Mouse (Mus musculus) lung, adult 2 months (tissue): Measurements from ENCODE around the gene Slc4a4. TPM values are rescaled to one million over a fixed set of nuclear protein-coding genes. Genes with fewer than 3 reads are reported as not detected.
"Not testable (repeated sequence)": the region's sequence is repeated elsewhere in the genome, so short reads cannot be mapped to it uniquely, and the experiment has no call there.

ENCODE experiments used
- DNase-seq: peaks from one replicate; pipeline ENCODE4 v3.0.0; 2022
- H3K4me1 ChIP-seq: fragments of 200-500 bp; 2 replicates; pipeline ENCODE4 v1.6.1; 2011; ENCODE audit warnings: low read length; ENCODE audit not compliant: control insufficient read depth, insufficient read depth
- H3K4me3 ChIP-seq: fragments of 200-500 bp; replicated peaks from 2 replicates; pipeline ENCODE3; 2011; ENCODE audit warnings: low read depth, mild to moderate bottlenecking, control low read depth, low read length; ENCODE audit errors: extremely low read depth
- CTCF ChIP-seq: fragments of 200-500 bp; IDR thresholded peaks from 2 replicates; pipeline ENCODE4 v1.5.1; 2011; ENCODE audit warnings: mild to moderate bottlenecking, low read length, control low read depth; ENCODE audit not compliant: insufficient read depth
- POLR2A ChIP-seq: fragments of 200-500 bp; IDR thresholded peaks from 2 replicates; pipeline ENCODE4 v1.6.1; 2011; ENCODE audit warnings: low read depth, mild to moderate bottlenecking, control low read depth, low read length, borderline replicate concordance; ENCODE audit errors: extremely low read depth
- WGBS: fragments of 180-500 bp; shearing (Covaris S2); methylation state at CpG from one replicate; pipeline ENCODE4 v1.1.7; 2018; 5-methylcytosine and 5-hydroxymethylcytosine counted together
- polyA plus RNA-seq: library from polyadenylated mRNA; depleted of rRNA; stranded (reverse); fragments of >200 nt; gene quantifications from 2 replicates; pipeline ENCODE4 v1.2.3, GENCODE M21; 2012

Gene Slc4a4
- polyA plus RNA-seq, 1 experiment, result 4.8 TPM

DNA sequence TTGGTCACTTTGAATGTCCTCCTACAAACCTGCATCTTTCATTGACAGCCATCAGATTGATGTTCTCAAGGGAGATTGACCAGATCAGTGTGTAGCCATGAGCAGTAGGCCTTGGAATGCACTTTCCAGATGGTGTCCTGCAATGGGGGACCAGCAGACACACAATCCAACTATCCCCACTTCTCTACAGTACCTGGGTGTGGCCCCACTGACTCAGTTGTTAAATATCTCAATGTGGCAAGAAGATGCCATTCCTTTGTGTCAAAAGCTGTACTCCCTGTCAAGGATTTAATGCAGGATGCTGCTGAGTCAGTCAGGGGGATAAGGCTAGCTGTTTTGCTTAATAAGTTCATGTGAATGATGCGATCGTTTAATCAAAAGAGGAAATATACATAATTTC is 96.6 kb downstream of the Slc4a4 start:
- 92% methylated on average over 2 of the region's 2 CpGs for WGBS
- no peak for DNase-seq
- no peak overlapping the region for H3K4me3 ChIP-seq

DNA sequence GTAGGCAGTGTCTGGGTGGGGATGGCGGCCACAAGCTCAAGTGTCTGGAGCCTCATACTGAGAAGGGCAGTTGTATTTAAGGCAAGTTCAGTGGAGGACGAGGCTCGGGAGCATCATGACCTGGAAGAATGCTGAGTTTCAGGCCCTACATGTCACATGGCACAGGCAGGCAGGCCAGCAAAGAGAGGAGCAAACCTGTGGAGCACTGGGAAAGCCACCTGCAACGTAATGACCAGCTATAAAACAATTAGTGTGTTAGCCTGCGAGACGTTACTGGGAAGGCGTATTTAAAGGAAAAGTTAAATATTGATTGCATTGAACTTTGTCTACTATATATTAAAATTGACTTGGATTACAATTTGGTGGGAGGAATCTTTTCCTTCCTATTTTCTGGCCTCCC is 97.0 kb downstream of the Slc4a4 start:
- no peak for DNase-seq
- no peak for TF ChIP-seq POLR2A
- no peak for TF ChIP-seq CTCF
- WGBS, result 92% methylated on average over 7 of the region's 7 CpGs
- Histone ChIP-seq H3K4me3 (no peak overlapping the region), H3K4me1 (no peaks in the 10 kb centered on the region; the same call in 1 of the 2 replicates)

More for the DNA sequence above, 96.6 kb downstream of the Slc4a4 start:
- no peaks in the 10 kb centered on the region; the same call in 1 of the 2 replicates for H3K4me1 ChIP-seq
- TF ChIP-seq CTCF, result no peak
- no peak for TF ChIP-seq POLR2A

DNA sequence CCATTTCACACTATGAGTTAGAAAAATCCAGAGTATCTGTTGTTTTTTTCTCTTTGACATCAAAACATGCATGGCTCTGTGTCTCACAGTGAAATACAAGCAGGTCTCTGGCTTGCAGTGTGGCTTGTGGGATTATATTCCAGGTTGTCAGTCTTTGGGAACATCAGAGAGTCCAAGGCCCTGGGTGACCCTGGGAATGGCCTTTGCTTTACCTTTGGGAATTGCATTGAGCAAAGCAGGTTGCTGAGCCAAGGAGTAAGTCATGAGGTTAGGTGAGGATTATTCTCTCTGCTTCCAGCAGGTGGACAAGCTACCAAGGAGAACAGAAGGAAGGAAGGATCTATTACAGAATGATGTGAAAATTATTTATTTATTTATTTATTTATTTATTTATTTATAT is 102.4 kb downstream of the Slc4a4 start:
- TF ChIP-seq POLR2A, result no peak
- no peak for DNase-seq

DNA sequence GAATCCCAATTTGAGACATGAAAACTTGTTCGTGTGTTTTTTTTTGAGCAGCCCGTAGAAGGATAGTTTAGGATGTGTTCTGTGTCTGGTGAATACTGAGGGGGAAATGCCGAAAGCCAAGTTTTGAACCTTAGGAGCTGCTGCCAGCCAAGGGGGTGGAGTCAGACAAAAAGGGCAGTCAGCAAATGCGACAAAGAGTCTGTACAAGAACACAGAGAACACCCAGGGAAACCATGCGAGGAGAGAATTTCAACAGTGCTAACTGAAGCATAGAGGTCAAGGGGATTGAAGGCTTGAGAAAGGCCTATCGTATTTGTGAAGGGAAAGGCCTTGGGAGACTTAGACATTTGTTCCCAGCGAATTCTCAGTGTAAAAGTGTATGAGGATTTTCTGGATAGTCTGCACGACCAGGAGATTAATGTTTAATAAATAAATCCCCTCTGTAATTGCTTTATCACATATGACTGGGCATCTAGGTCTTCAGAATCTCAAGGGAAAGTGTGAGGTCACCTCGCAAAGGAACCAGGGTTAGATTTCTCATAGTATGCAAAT is 103.7 kb downstream of the Slc4a4 start:
- TF ChIP-seq CTCF, result no peak
- TF ChIP-seq POLR2A, result no peak
- WGBS, result 73% methylated on average over 9 of the region's 9 CpGs
- Histone ChIP-seq H3K4me3 (no peak overlapping the region), H3K4me1 (no peaks in the 10 kb centered on the region)
- no peak for DNase-seq

More for the DNA sequence above, 102.4 kb downstream of the Slc4a4 start:
- Histone ChIP-seq H3K4me3 (no peak overlapping the region), H3K4me1 (no peaks in the 10 kb centered on the region)

DNA sequence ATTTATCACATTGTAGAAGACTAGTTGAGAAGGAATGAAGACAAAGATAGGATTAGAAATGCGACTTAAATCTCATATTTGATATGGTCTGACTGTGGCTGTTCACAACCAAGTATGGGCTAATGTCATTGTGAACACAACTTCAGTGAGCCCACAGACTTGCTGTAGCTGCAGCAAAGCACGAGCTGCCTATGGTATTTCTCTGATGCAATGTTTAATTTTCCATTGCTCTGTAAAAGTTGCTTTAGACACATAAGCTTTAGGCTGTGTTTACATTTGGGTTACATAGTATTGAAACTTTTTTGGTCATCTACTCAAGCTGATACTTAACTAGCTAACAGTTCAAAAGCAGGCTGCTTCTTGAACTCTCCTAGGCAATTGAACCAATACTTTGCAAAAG is 104.7 kb downstream of the Slc4a4 start:
- not testable (repeated sequence) for DNase-seq, H3K4me1 ChIP-seq, H3K4me3 ChIP-seq
- WGBS, result 62% methylated on average over 2 of the region's 2 CpGs

DNA sequence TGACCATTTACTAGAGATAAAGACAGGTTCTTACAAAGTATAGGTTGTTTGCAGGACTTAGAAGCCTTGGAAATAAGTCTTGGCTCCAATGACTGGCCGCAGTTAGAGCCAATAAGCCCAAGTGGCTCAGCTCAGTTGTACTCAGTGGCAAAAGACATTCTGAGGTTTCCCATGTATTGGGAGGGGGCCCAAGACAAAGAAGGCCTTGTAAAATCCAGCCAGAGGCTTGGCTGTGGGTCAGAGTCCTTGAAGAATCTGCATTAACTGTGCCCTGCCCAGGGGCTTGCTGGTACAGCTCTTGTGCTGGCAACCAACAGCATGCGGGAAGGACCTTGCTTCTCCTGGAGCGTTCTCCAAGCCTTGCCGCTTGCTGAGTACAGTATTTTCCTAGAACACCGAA is 107.9 kb downstream of the Slc4a4 start:
- no peaks in the 10 kb centered on the region for H3K4me1 ChIP-seq
- 92% methylated on average over 5 of the region's 5 CpGs for WGBS
- no peak for DNase-seq
- no peak overlapping the region for H3K4me3 ChIP-seq
- no peak for TF ChIP-seq CTCF
- TF ChIP-seq POLR2A, result no peak

DNA sequence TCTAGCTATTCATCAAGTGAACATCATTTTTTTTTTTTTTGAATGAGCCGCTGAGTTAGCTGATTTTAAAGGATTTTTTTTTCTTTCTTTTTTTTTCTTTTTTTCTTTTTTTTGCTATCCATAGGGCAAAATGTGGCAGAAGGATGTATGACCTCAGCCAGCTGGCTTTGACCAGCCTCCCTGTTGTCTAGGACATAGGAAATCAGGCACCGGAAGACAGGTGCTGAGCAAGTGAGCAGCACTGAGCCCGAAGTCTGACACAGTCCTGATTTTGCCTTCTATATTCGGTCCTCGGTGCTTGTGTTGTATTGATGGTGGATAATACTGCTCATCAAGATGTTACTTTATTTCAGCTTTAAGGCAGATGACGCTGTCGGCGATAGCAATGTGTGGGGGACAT is 109.6 kb downstream of the Slc4a4 start:
- WGBS, result 95% methylated on average over 8 of the region's 8 CpGs

DNA sequence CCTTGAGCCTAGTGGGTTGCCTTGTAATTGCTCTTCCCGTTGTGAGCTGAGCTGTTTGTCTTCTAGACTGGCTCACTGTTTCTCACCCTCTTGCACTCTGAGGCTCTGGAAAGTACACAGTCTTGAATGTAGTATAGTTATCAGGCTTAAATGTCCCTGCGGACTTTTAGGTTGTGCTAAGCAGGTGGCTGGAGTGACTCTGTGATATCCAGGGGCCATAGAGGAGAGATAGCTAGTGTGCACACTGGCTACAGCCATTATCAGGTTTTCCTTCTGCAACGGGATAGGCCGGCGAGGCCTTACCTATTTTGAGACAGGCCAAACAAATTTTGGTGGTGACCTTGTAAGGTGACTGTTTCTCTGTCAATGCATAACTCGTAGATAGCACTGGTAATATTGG is 110.7 kb downstream of the Slc4a4 start:
- 91% methylated on average over 6 of the region's 6 CpGs for WGBS
- TF ChIP-seq CTCF (no peak), POLR2A (no peak)
- DNase-seq, result no peak
- no peak overlapping the region for H3K4me3 ChIP-seq
- H3K4me1 ChIP-seq, result no peaks in the 10 kb centered on the region

More for the DNA sequence above, 109.6 kb downstream of the Slc4a4 start:
- Histone ChIP-seq H3K4me1 (no peaks in the 10 kb centered on the region), H3K4me3 (no peak overlapping the region)
- DNase-seq, result no peak
- no peak for TF ChIP-seq CTCF
- no peak for TF ChIP-seq POLR2A

DNA sequence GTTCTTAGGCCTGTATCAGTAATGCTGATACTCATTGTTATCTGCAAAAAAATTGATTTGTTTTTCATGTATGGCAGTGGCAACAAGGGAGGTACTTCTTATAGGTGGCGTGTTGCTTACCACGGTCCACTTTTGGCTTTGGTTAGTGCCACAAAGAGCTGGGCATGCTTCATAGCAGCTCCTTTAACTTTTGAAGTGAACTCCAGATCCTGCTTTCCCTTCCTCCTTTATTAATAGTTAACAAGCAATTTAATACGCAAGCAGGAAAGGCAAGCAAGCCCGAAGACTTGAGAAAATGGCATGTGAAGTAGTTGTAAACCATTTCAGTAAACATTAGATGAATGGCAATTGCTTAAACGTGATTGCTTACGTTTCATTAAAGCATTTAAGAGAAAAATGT is 113.2 kb downstream of the Slc4a4 start:
- H3K4me3 ChIP-seq, result no peak overlapping the region
- 70% methylated on average over 6 of the region's 6 CpGs for WGBS
- no peak for TF ChIP-seq CTCF
- no peak for TF ChIP-seq POLR2A
- no peaks in the 10 kb centered on the region for H3K4me1 ChIP-seq
- no peak for DNase-seq

DNA sequence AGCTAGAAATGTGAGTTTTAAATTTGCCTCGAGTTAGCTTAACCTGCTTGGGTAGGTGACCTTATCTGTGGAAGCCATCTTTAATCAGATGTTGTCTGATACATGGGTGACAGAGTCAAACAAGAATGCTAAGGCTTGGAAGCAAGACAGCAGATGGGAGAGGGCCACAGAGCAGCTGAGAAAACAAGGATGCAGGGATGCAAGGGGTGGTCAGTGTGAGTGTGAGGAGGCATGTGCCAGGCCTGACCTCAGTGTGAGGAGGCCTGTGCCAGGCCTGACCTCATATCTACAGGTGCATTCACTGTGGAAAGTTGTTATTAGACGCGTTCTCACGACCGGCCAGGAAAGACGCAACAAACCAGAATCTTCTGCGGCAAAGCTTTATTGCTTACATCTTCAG is 114.0 kb downstream of the Slc4a4 start:
- Histone ChIP-seq H3K4me3 (no peak overlapping the region), H3K4me1 (no peaks in the 10 kb centered on the region)
- no peak for DNase-seq
- WGBS, result 98% methylated on average over 7 of the region's 7 CpGs
- TF ChIP-seq POLR2A (no peak), CTCF (no peak)
